Mouse (Mus musculus): ENCODE data around the gene Sdhaf3. TPM values are rescaled to one million over a fixed set of nuclear protein-coding genes. Genes with fewer than 3 reads are reported as not detected.
A peak's percentile ranks its signal among the peaks of the same experiment; 100 is the strongest.

Gene Sdhaf3
- polyA plus RNA-seq (2012; rRNA removed): 2.9 and 3.4 TPM in 2 replicates

GRCm38 (mm10) chr6:6955764-6956561 lies at the start of gene Sdhaf3:
TSS of gene Sdhaf3 (plus strand) at chr6:6956004.
- TF ChIP-seq POLR2A (IDR thresholded peaks at IDR 0.05; ENCODE audit: borderline replicate concordance, extremely low read depth, insufficient read depth, insufficient read length, poor library complexity, severe bottlenecking) (peak; percentile 53; the same call in 1 of the 2 replicates), CTCF (IDR thresholded peaks at IDR 0.05; ENCODE audit: borderline replicate concordance, extremely low read depth, insufficient read depth, insufficient read length) (no peak)
- peak; percentile 99 for DNase-seq (ENCODE audit: low read depth)

GRCm38 (mm10) chr6:6909586-6909985 lies 46.2 kb upstream of the Sdhaf3 start:
- DNase-seq (ENCODE audit: low read depth): peak; percentile 16
- TF ChIP-seq CTCF (IDR thresholded peaks at IDR 0.05; ENCODE audit: borderline replicate concordance, extremely low read depth, insufficient read depth, insufficient read length) (no peak), POLR2A (IDR thresholded peaks at IDR 0.05; ENCODE audit: borderline replicate concordance, extremely low read depth, insufficient read depth, insufficient read length, poor library complexity, severe bottlenecking) (no peak)

DNA sequence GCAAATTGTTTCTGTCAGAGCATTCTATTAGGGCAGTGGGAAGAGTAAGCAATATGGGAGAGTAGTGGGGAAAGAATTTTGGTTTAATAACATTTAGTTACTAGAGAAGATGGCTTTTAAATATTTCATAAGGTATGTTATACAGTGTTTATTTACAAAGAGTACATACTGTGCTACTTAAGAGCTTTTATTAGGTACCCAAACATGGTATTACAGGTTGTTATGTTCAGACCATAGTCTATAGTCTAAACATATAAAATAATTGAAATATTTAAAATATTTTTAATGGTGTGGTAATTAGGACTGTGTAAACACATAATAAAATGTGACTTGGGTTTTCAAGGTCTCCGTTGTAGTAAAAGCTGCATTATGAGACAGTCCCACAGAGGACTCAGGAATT lies 41.5 kb upstream of the Sdhaf3 start:
- DNase-seq (ENCODE audit: low read depth): no peak
- TF ChIP-seq POLR2A (IDR thresholded peaks at IDR 0.05; ENCODE audit: borderline replicate concordance, extremely low read depth, insufficient read depth, insufficient read length, poor library complexity, severe bottlenecking): no peak
- TF ChIP-seq CTCF (IDR thresholded peaks at IDR 0.05; ENCODE audit: borderline replicate concordance, extremely low read depth, insufficient read depth, insufficient read length): no peak

DNA sequence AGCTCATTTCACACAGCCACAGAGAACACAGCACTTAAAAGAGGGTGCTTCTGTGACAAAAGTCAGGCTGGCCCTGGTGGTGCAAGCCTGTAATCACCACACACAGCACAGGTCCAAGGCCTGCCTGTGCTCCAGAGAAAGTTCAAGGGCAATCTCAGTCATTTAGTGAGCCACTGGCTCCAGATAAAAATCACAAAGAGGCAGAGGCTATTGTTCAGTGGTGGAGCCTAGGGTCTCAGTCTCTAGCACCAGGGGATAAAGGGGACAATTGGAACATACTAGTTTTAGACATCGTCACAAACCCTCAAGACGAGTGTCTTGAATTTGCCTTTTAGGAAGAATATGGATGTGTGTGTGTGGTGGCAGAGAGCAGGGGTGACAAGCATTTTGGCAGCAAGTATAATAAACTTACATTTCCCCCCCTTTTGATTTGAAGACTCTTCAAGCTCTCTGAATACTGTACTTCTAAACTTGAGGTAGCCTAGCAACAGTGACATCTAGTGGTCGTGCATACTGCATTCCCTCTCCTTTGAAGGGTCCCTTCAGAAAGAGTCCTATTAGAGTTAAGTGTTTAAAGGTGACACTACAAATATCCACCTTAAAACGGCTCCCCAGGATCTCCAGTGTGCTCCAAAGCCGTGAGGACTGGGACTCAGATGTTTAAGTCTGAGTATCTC lies 40.8 kb upstream of the Sdhaf3 start:
- TF ChIP-seq POLR2A (IDR thresholded peaks at IDR 0.05; ENCODE audit: borderline replicate concordance, extremely low read depth, insufficient read depth, insufficient read length, poor library complexity, severe bottlenecking) (no peak), CTCF (IDR thresholded peaks at IDR 0.05; ENCODE audit: borderline replicate concordance, extremely low read depth, insufficient read depth, insufficient read length) (peak; percentile 68; the same call in 1 of the 2 replicates)
- peak; percentile 86 for DNase-seq (ENCODE audit: low read depth)

DNA sequence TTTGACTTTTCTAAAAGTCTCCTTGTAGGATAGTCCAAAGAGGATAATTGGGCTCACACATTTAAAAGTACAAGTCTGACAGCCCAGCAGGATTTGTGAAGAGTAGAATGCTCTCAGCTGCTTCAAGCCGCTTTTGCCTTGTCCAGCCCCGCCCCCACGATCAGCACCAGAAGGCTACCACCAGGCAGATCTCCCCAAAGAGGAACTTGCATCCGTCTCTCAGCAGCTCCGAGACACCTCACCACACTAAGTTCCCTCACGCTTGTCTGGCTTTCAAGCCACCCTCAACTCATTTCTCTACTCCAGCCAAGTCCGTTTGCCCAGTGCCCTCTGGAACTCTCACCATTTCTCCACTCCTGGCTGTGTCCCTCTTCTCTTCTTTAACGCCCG lies 40.3 kb upstream of the Sdhaf3 start:
- TF ChIP-seq POLR2A (IDR thresholded peaks at IDR 0.05; ENCODE audit: borderline replicate concordance, extremely low read depth, insufficient read depth, insufficient read length, poor library complexity, severe bottlenecking): no peak
- TF ChIP-seq CTCF (IDR thresholded peaks at IDR 0.05; ENCODE audit: borderline replicate concordance, extremely low read depth, insufficient read depth, insufficient read length): no peak
- peak; percentile 5 for DNase-seq (ENCODE audit: low read depth)

DNA sequence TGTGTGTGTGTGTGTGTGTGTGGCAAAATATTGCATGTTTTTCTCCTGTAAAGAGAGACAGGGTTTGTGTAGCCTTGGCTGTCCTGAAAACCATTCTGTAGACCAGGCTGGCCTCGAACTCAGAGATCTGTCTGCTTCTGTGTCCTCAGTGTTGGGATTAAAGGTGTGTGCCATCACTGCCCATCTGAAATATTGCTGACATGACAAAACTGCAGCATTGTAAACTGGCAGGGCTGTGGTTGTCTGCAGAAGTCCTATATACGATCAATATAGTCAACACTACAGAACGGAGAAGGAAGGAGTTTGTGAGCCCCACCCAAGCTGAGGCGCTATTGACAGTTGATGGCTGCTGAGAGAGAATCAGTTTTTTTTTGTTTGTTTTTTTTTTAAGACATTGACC lies 38.5 kb upstream of the Sdhaf3 start:
- no peak for DNase-seq (ENCODE audit: low read depth)
- no peak for TF ChIP-seq POLR2A (IDR thresholded peaks at IDR 0.05; ENCODE audit: borderline replicate concordance, extremely low read depth, insufficient read depth, insufficient read length, poor library complexity, severe bottlenecking)
- no peak for TF ChIP-seq CTCF (IDR thresholded peaks at IDR 0.05; ENCODE audit: borderline replicate concordance, extremely low read depth, insufficient read depth, insufficient read length)

GRCm38 (mm10) chr6:6925264-6925663 lies 30.5 kb upstream of the Sdhaf3 start:
- TF ChIP-seq POLR2A (IDR thresholded peaks at IDR 0.05; ENCODE audit: borderline replicate concordance, extremely low read depth, insufficient read depth, insufficient read length, poor library complexity, severe bottlenecking) (no peak), CTCF (IDR thresholded peaks at IDR 0.05; ENCODE audit: borderline replicate concordance, extremely low read depth, insufficient read depth, insufficient read length) (no peak)
- DNase-seq (ENCODE audit: low read depth): no peak

DNA sequence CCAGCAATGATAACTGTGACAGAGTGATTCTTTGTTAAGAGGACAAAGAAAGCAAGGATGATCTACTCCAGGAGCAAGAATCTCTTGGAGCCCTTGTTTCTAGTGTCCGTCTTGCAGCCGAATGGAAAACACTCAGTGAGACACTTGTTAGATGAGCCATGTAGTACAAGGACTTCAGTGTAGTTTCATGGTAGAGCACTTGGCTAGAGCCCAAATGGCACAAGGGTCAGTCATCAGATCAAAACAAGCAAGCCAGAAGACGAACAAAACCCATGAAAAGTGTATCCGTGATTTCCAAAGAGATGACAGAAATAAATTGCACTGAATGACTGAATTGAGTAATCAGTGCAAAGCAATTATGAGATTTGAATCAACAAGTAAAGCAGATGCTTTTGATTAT lies 25.0 kb upstream of the Sdhaf3 start:
- DNase-seq (ENCODE audit: low read depth): no peak

GRCm38 (mm10) chr6:6931507-6931906 lies 24.3 kb upstream of the Sdhaf3 start:
- peak; percentile 23 for DNase-seq (ENCODE audit: low read depth)
- TF ChIP-seq CTCF (IDR thresholded peaks at IDR 0.05; ENCODE audit: borderline replicate concordance, extremely low read depth, insufficient read depth, insufficient read length): no peak
- TF ChIP-seq POLR2A (IDR thresholded peaks at IDR 0.05; ENCODE audit: borderline replicate concordance, extremely low read depth, insufficient read depth, insufficient read length, poor library complexity, severe bottlenecking): no peak

More for the DNA sequence above, 25.0 kb upstream of the Sdhaf3 start:
- TF ChIP-seq CTCF (IDR thresholded peaks at IDR 0.05; ENCODE audit: borderline replicate concordance, extremely low read depth, insufficient read depth, insufficient read length) (no peak), POLR2A (IDR thresholded peaks at IDR 0.05; ENCODE audit: borderline replicate concordance, extremely low read depth, insufficient read depth, insufficient read length, poor library complexity, severe bottlenecking) (no peak)

DNA sequence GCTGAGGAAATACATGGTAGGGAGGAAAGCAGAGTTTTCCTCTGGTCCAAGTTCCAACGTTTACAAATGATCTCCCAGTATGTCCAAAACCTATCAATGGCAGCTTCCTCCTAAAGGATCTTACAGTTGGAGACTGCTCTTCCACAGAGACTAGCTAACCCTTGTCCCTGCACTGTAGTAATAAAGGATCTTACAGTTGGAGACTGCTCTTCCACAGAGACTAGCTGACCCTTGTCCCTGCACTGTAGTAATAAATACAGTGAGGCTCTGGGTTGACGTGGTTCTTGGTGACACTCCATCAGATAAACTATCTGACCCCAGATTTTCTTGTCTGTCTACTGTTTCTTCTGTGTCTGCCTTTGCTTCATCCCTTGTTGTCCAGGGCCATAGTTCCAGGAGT lies 15.0 kb upstream of the Sdhaf3 start:
- no peak for DNase-seq (ENCODE audit: low read depth)
- TF ChIP-seq CTCF (IDR thresholded peaks at IDR 0.05; ENCODE audit: borderline replicate concordance, extremely low read depth, insufficient read depth, insufficient read length) (no peak), POLR2A (IDR thresholded peaks at IDR 0.05; ENCODE audit: borderline replicate concordance, extremely low read depth, insufficient read depth, insufficient read length, poor library complexity, severe bottlenecking) (no peak)

DNA sequence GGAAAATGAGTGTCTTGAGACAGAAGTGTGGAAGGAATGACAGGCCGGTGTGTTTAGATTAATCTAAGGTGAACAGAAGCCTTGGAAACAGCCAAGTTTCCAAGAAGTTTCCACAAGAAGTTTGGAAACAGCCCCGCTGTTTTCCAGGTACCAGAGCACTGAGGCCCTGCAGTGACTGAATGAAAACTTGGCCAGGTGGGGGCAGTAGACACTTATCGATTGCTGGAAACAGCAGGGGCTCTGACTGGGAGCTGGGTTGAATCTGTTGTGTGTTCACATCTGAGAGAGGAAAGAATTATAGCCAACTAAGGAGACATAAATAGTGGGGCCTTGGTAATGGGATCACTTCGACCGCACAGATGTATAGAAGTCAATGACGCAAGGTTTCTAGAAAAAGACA lies 13.0 kb upstream of the Sdhaf3 start:
- peak; percentile 22 for DNase-seq (ENCODE audit: low read depth)
- peak; percentile 33; the same call in 1 of the 2 replicates for TF ChIP-seq CTCF (IDR thresholded peaks at IDR 0.05; ENCODE audit: borderline replicate concordance, extremely low read depth, insufficient read depth, insufficient read length)
- no peak for TF ChIP-seq POLR2A (IDR thresholded peaks at IDR 0.05; ENCODE audit: borderline replicate concordance, extremely low read depth, insufficient read depth, insufficient read length, poor library complexity, severe bottlenecking)
